Mouse (Mus musculus) left cerebral cortex, postnatal 14 days (tissue): Measurements from ENCODE around the gene Gm42878. TPM values are rescaled to one million over a fixed set of nuclear protein-coding genes. Genes with fewer than 3 reads are reported as not detected.
A peak's percentile ranks its signal among the peaks of the same experiment; 100 is the strongest.
"Not testable (repeated sequence)": the region's sequence is repeated elsewhere in the genome, so short reads cannot be mapped to it uniquely, and the experiment has no call there.

Source experiments
- DNase-seq, 2 experiments: peaks; one replicate each; pipeline ENCODE4 v3.0.0; 2021 to 2022; ENCODE audit warnings: low spot score in 2 of 2, mixed read lengths in 1 of 2
- intact Hi-C: fragments of 180-260 bp; cut with DNase I; formaldehyde crosslinking; loops from one replicate; pipeline ENCODE4 v1.15.1; 2025
- total RNA-seq, 2 experiments: library from RNA; stranded (reverse); gene quantifications; 2 replicates each; pipeline ENCODE4 v1.2.3; 2021

The Gm42878 gene
- total RNA-seq, 2 experiments from 2014 or later = not detected

GRCm38 (mm10) chr5:121569881-121570420 lies 24.7 kb upstream of the Gm42878 start:
- intact Hi-C loops = no loop called here
- no peak for DNase-seq

- intact Hi-C loops = no loop called here
- DNase-seq = no peak
Measured at GRCm38 (mm10) chr5:121566035-121566681, 20.9 kb upstream of the Gm42878 start.

- intact Hi-C loops = loop anchor here (2.0 kb wide), 1 partner anchor 38 kb away; no protein-coding TSS in a partner anchor
- DNase-seq = peak; percentile 88 to 92
Measured at GRCm38 (mm10) chr5:121564468-121564895, 19.2 kb upstream of the Gm42878 start.

GRCm38 (mm10) chr5:121562436-121562835 lies 17.2 kb upstream of the Gm42878 start:
- no peak for DNase-seq
- intact Hi-C loops = no loop called here

- intact Hi-C loops = loop anchor here (5.0 kb wide), 1 partner anchor 53 kb away; no protein-coding TSS in a partner anchor
- DNase-seq = no peak
Measured at GRCm38 (mm10) chr5:121549196-121549595, 3.9 kb upstream of the Gm42878 start.

- no peak for DNase-seq
- intact Hi-C loops = loop anchor here (5.0 kb wide), 1 partner anchor 55 kb away; no protein-coding TSS in a partner anchor
Measured at GRCm38 (mm10) chr5:121547084-121547483, 1.8 kb upstream of the Gm42878 start.

GRCm38 (mm10) chr5:121546530-121546895 lies 1.2 kb upstream of the Gm42878 start:
- DNase-seq = peak; percentile 57 to 68
- intact Hi-C loops = loop anchor here (5.0 kb wide), 1 partner anchor 56 kb away; no protein-coding TSS in a partner anchor

- intact Hi-C loops = loop anchor here (5.0 kb wide), 1 partner anchor 56 kb away; no protein-coding TSS in a partner anchor
- DNase-seq = peak; percentile 98
Measured at GRCm38 (mm10) chr5:121545793-121546529, 679 bp upstream of the Gm42878 start, which contains the start of gene Mapkapk5. Gene Mapkapk5 (minus strand): TSS chr5:121545905.

- intact Hi-C loops = no loop called here
- DNase-seq = no peak
Measured at GRCm38 (mm10) chr5:121543370-121543769, 1.9 kb downstream of the Gm42878 start.

GRCm38 (mm10) chr5:121541235-121541634 lies 4.0 kb downstream of the Gm42878 start:
- intact Hi-C loops = no loop called here
- DNase-seq = no peak

- intact Hi-C loops = no loop called here
- no peak for DNase-seq
Measured at GRCm38 (mm10) chr5:121540066-121540465, 5.2 kb downstream of the Gm42878 start.

GRCm38 (mm10) chr5:121537588-121537987 lies 7.7 kb downstream of the Gm42878 start:
- no peak for DNase-seq
- intact Hi-C loops = no loop called here

- intact Hi-C loops = no loop called here
- DNase-seq = no peak
Measured at GRCm38 (mm10) chr5:121536921-121537555, 8.2 kb downstream of the Gm42878 start.

- no peak for DNase-seq
- intact Hi-C loops = no loop called here
Measured at GRCm38 (mm10) chr5:121535116-121535515, 10.2 kb downstream of the Gm42878 start.

GRCm38 (mm10) chr5:121534521-121534920 lies 10.8 kb downstream of the Gm42878 start:
- intact Hi-C loops = no loop called here
- peak in 1 of 2 experiments; percentile 28 for DNase-seq

GRCm38 (mm10) chr5:121526961-121527360 lies 18.3 kb downstream of the Gm42878 start:
- intact Hi-C loops = no loop called here
- no peak for DNase-seq

GRCm38 (mm10) chr5:121526526-121526925 lies 18.8 kb downstream of the Gm42878 start:
- intact Hi-C loops = no loop called here
- no peak for DNase-seq

GRCm38 (mm10) chr5:121525774-121526450 lies 19.4 kb downstream of the Gm42878 start:
- intact Hi-C loops = no loop called here
- DNase-seq = no peak

GRCm38 (mm10) chr5:121519758-121520157 lies 25.5 kb downstream of the Gm42878 start:
- DNase-seq, intact Hi-C loops: not testable (repeated sequence)
